Mouse (Mus musculus): ENCODE results near the gene Srebf2. TPM values are rescaled to one million over a fixed set of nuclear protein-coding genes. Genes with fewer than 3 reads are reported as not detected.

Srebf2 gene
- polyA plus RNA-seq, 1 experiment: 536 TPM

DNA sequence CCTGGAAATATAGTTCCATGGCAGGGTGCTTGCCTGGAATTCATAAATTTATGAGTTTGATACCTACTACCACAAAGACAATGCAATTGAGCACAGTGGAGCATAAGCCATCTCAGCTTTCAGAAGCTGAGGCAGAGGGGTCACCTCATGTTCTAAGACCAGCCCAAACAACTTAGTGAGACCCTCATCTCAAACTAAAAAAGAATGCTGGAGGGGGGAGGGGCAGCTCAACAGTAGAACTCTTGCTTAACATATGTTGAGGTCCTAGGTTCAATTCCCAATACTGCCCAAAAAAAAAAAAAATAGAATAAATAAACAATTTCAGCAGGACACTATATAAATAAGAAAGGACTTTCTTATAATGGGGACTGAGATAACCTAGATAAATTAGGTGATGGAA lies 3.1 kb downstream of the Srebf2 start:
- no peak for TF ChIP-seq GATA1 (IDR thresholded peaks at IDR 0.05; ENCODE audit: low read length)

DNA sequence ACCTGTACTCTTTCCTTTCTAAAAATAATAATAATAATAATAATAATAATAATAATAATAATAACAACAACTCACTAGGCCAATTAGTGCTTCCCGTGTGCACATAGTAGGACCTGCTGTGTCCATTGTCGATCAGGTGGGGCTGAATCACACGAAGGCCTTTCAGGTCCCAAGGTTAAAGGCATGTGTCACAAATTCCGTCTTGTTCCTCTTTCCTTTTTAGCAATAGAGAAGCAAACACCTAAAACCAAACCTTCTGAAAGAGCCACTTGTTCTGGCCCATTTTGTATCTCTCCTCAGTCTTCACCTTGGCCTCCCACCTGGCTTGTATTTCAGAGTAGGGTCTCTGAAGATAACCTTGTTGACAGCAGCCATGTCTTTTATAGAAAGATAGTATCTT lies 4.2 kb downstream of the Srebf2 start:
- TF ChIP-seq GATA1 (IDR thresholded peaks at IDR 0.05; ENCODE audit: low read length): no peak

DNA sequence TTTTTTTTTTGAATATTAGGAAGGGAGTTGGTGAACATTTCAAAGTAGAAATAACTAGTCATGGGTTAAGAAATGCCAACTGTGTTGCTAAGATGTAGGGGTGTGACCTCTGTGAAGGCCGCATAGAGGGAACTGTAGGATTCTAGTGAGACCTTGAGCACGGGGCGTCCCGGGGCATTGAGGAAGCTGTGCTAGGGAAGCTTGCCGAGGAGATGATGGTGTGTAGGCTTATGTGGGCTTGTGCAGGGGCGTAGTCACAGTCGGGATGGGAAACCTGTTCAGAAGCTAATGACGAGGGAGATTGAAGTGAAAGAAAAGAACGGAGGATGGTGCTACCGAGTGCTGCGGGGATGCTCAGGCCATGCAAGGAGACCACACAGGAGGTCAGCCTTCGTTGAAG lies 5.0 kb downstream of the Srebf2 start:
- no peak for TF ChIP-seq GATA1 (IDR thresholded peaks at IDR 0.05; ENCODE audit: low read length)

DNA sequence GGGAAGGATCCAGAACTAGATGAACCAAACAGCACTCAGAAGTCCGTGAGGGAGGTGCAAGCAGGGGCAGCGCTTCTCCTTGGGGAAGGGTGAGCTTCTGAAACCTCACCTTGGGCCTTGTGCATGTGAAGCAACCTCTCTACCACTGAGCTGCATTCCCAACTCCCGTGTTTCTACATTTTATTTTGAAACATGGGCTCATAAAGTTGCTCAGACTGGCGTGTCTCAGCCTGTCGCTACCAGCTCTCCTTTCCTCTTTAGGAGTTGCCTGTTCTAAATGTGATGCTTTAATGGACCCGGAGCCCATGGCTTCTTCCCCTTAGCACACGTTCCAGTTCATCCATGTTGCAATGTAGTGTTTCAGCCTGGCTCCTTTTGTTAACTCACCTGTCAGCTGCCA lies 5.5 kb downstream of the Srebf2 start:
- no peak for TF ChIP-seq GATA1 (IDR thresholded peaks at IDR 0.05; ENCODE audit: low read length)

DNA sequence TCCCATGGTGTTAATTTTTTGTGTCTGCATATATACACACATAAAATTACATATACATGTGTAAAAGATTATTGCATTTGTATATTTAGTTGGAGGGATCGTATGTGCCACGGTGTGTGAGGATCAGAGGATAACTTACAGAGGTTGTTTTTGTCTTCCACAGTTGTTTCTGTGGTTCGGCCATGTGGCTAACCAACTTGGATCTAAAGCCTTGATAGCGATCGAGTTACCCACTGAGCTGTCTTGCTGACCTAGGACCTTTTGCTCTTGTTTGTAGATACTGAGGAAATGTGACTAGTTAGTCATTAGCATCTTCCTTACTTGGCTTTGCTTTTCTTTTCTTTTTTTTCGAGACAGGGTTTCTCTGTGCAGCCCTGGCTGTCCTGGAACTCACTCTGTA lies 9.3 kb downstream of the Srebf2 start:
- no peak for TF ChIP-seq GATA1 (IDR thresholded peaks at IDR 0.05; ENCODE audit: low read length)

DNA sequence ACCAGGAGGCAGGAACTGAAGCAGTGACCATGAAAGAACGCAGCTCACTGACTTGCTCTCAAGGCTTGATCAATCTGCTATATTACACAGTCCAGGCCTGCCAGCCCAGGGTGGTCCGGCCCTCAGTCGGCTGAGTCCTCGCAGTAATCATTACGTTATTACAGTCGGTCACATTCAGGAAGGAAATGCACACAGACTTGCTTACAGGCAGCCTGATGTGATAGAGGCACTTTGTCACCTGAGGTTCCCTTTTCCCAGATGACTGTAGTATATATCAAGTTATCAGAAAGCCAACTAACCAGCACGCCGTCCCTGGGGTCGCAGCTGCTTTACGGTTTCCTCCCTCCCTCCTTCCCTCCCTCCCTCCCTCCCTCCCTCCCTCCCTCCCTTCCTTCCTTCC lies 9.9 kb downstream of the Srebf2 start:
- TF ChIP-seq GATA1 (IDR thresholded peaks at IDR 0.05; ENCODE audit: low read length): no peak

DNA sequence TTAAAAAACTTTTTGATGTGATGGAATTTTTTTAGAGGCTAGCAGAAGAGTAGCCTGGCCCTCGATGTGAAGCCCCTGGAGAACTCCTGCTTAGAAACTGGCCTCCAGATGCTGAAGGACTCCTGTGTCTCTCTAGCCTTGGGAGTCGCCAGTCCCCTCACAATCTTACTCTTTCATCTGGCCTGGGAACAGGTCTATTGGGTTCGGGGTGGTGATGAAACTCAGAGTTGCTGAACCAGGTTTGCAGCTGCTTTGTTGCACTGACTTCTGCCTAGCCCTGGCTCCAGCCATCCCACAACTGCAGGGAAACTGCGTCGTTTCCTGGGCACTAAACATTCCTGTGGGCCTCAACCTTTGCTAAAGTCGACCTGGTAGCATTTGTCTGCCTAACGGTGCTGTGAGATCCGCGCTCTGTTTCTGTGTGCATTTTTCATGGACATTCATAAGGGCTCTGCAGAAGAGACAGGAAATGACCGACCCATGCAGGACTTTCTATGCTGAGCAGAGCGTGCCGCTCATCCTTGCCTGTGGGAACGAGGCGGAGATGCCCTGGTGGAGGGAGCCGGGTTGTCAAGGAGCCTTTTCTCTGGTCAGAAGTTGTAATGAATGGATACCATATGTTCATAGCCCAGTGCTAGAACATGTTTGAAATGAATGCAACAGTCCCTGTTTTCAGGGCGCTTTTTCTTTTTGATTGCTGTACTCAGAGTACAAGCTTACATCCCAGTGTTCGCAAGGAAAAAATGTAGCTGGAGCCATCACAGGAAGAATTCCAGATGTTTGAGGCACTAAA lies 11.5 kb downstream of the Srebf2 start:
- no peak for TF ChIP-seq GATA1 (IDR thresholded peaks at IDR 0.05; ENCODE audit: low read length)

DNA sequence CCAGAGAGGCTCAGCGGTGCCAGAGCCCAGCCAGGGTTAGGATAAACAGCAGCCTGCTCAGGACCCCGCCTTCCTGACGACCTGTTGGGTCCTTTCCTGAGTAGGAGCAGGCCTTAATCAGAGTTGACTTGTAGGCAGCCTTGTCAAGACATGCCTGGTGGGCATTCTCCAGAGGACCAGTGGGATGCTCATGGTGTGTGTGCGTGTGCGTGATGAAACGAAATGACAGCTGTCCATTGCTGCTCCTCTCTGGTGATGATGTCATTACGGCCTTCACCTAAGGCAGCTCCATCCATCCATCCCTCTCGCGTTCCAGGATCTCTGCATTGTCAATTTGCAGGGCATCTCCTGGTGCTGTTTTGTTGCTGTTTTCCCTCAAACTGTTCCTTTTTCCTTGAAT lies 12.5 kb downstream of the Srebf2 start:
- no peak for TF ChIP-seq GATA1 (IDR thresholded peaks at IDR 0.05; ENCODE audit: low read length)

DNA sequence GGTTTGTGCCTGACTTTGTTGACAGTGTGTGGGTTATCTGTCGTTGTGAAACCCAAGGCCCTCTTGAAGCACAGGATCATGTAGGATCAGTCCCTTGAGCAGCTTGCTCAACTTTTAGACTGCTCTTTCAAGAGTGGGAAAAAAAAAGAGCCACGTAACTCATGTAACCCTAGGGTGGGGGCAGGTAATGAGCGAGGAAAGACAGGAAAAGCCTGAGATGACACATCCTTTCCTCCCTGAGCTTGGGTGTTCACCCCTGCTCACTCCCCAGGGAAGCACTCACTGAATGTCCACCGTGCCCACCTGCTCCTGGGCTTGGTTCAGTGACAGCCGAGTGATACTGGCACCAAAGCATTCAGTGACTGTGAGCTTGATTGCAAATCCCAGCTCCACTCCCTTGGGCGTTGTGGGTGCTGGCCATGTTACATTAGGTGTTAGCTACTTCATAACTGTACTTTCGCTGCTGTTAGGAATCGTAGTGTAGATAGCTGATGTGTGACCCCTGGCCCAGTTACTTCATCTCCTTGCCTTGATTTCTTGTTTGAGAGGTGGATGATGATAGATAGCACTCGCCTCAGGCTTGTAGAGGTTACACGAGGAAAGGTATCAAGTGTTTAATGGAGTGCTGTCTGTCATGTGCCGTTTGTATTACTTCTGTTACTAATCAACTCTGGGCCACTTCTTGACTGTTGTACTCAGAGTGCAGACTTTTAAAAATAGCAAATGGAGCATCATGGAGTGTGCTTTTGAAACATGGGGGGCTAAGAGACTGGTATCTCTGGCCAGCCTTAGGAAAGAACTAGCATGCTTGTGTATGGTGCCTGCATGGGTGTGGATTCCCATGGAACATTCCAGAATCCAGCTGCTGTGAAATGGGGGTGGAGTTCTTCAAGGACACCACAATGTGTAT lies 14.0 kb downstream of the Srebf2 start:
- TF ChIP-seq GATA1 (IDR thresholded peaks at IDR 0.05; ENCODE audit: low read length): no peak

DNA sequence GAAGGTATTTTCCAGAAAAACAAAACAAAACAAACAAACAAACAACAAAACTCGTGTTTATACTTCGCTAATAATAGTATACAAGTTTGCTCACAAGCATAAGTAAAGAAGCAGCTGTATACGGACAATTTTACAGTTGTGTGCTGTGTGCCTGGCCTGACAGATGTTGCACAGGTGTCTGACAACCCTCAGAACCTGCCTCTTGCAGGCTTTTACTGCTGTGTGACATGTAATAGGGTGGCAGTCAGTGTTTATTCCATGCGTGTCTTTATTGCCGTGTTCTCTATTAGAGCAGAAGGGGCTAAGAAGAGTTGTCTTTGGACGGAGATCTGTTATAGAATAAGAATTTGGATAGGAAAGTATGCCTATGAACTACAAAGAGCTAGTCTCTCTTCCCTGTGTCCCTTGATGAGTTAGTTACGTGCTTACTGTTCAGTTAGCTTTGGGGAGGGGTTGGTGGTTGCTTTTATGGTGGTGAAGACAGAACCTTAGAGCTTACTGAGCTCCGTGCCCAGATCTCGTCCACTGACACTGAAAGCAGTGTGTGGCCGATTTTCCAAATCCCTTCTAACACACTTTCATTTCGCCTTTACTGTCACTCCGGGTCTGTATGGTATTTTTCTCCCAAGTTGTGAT lies 15.1 kb downstream of the Srebf2 start:
- no peak for TF ChIP-seq GATA1 (IDR thresholded peaks at IDR 0.05; ENCODE audit: low read length)

DNA sequence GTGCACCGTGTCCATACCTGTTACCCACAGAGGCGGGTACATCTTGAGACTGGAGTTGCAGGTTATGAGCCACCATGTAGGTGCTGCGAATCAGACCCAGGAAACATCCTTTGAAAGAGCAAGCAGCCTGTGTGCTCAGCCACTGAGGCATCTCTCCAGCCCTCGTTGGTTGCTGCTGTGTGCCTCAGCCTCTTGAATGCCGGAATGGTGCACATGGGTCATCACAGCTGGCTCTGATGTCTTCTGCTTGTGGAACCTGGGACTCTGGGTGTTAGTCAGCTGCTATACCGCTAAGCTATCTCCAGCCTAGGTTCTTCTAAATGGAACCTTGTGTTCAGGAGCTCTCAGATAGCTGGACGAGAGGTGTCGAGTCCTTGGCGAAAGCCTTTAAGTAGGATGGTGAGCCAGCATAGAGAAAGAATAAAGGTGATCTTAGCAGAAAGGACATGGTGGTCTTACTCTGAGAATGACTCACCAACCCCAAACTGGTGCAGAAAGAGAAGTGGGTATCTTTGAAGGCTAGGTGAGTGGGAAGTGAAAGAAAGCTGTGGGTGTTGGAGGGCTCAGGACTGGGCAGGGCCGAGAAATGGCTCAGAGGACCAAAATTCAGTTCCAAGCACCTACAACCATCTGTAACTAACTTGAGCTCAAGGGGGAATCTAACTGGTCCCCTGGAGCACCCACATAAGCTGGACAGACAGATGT lies 16.5 kb downstream of the Srebf2 start:
- TF ChIP-seq GATA1 (IDR thresholded peaks at IDR 0.05; ENCODE audit: low read length): no peak

DNA sequence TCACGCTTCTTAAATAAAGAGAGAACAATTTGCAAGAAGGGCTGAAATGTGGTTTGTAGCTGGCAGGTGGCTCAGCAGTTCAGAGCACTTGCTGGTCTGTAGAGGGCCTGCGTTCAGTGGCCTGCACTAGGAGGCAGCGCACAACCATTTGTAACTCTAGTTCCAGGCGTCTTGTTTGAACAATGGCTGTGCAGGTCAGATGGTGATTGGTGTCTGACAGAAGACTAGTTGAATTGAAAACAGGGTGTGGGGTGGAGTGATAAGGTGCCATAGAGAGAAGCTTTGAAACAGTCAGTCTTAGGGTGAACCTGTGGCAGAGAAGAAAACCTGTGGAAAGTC lies 17.0 kb downstream of the Srebf2 start:
- TF ChIP-seq GATA1 (IDR thresholded peaks at IDR 0.05; ENCODE audit: low read length): no peak

DNA sequence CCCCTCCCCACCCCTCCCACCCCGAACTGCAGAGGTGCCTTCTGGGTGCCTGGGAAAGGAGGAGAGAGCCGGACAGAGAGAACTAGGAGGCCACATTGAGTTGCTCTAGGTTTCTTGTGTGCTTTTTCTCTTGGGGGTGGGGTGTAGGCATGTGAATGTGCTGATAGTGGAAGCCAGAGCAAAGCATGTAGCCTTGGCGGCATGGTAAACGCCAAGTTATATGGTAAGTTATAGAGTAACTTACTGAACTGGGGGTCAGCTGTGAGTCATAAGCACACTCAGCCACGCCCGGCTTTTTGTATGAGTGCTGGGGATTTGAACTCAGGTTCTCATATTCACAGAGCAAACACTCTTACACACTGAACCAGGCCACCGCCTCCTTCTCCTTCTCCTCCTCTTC lies 17.5 kb downstream of the Srebf2 start:
- no peak for TF ChIP-seq GATA1 (IDR thresholded peaks at IDR 0.05; ENCODE audit: low read length)

DNA sequence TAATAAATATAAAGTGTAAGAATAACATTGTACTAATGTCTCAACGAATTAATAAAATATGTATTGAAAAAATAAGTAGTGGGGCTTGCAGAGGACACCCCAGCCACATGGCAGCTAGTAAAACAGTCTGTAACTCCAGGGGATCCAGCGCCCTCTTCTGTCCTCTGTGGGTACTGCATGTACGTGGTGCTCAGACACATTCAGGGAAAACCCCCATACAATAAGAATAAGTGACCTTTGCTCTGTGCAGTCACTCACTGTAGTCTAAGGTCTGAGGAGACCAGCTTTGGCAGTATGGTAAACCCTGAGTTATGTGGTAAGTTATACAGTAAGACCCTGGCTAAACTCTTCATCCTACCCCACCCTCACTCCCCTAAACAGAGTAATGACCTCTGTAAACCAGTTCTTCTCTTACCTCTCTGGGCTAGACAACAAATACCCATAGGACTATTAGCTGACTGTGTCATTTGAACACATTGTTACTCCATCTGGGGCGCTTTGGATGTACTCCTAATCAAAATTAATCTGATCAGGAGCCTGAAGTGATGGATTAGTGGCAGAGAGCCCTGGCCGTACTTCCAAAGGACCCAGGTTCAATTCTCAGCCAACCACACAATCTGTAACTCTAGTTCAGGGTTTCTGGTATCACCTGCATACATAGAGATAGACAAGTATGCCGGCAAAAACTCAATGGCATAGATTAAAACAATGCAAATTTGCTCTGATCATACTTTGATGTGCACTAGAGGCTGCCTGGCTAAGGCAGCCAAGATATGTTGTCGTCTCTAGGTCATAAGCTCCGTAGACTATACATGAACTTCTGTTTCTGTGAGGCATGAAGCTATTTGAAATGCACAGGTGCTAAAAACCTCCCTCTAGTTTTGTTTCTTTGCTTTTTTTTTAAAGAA lies 18.6 kb downstream of the Srebf2 start:
- no peak for TF ChIP-seq GATA1 (IDR thresholded peaks at IDR 0.05; ENCODE audit: low read length)
